Mouse (Mus musculus): ENCODE results near the gene Cbwd1. TPM values are rescaled to one million over a fixed set of nuclear protein-coding genes. Genes with fewer than 3 reads are reported as not detected.

The Cbwd1 gene
- total RNA-seq (2021) (10 to 100 TPM in 1 of 2 experiments, 1 to 10 TPM in 1; 8.0 to 10.9 TPM), polyA plus RNA-seq (2012; rRNA removed) (2.6 and 5.4 TPM in 2 replicates)
- long read RNA-seq, transcript Cbwd1-201 (15 exons, 1,929 nt), result major isoform, 5 of 10 reads
- long read RNA-seq, partial matches to known transcripts, result 2 of 10 reads
- long read RNA-seq, other reads (novel, unspliced or antisense), result 3 of 10 reads

GRCm38 (mm10) chr19:24961172-24961962 is at the start of gene Cbwd1:
Cbwd1 (minus strand) TSS chr19:24961610.
- intact Hi-C loops (cut with DNase I), result loop anchor here (2.0 to 5.0 kb wide), 3 partner anchors 37 to 373 kb away; partner anchors contain the start of gene Dock8
- H3K27me3 ChIP-seq (ENCODE audit: control insufficient read depth, insufficient read depth, low read length), result no peaks in the 10 kb centered on the region
- peak within 1 kb of the TSS; percentile 68 for H3K4me3 ChIP-seq
- H3K27ac ChIP-seq, result peak within 1 kb of the TSS; percentile 67
- TF ChIP-seq POLR2A (IDR thresholded peaks at IDR 0.05; ENCODE audit: insufficient read depth, low read depth, low read length), result peak; percentile 94
- peak; percentile 91 for TF ChIP-seq EP300 (IDR thresholded peaks at IDR 0.05; ENCODE audit: insufficient read depth, low read depth, low read length)
- TF ChIP-seq CTCF (IDR thresholded peaks at IDR 0.05), result peak; percentile 99
- H3K9ac ChIP-seq (ENCODE audit: low read depth, low read length), result peak within 1 kb of the TSS; percentile 40
- no peaks in the 10 kb centered on the region for H3K79me2 ChIP-seq (replicated peaks; ENCODE audit: control insufficient read depth, insufficient read depth, low read length)
- H3K36me3 ChIP-seq (ENCODE audit: control insufficient read depth, insufficient read depth, low read length), result 0 out of 2 replicates have a peak, but pooled peaks cover 2% of the 10 kb centered on the region
- DNase-seq, result peak; percentile 97
- under 1% methylated on average over 36 of the region's 36 CpGs for WGBS
- H3K4me1 ChIP-seq (ENCODE audit: control insufficient read depth, insufficient read depth, low read length), result no peaks in the 10 kb centered on the region

GRCm38 (mm10) chr19:25008509-25008908 is 47.1 kb upstream of the Cbwd1 start:
- TF ChIP-seq EP300 (IDR thresholded peaks at IDR 0.05; ENCODE audit: insufficient read depth, low read depth, low read length), result no peak
- TF ChIP-seq POLR2A (IDR thresholded peaks at IDR 0.05; ENCODE audit: insufficient read depth, low read depth, low read length), result no peak
- no peak for TF ChIP-seq CTCF (IDR thresholded peaks at IDR 0.05)
- Histone ChIP-seq H3K36me3 (ENCODE audit: control insufficient read depth, insufficient read depth, low read length) (no peaks in the 10 kb centered on the region), H3K27ac (no peak overlapping the region), H3K4me1 (ENCODE audit: control insufficient read depth, insufficient read depth, low read length) (no peaks in the 10 kb centered on the region; the same call in 1 of the 2 replicates), H3K27me3 (ENCODE audit: control insufficient read depth, insufficient read depth, low read length) (no peaks in the 10 kb centered on the region), H3K4me3 (no peak overlapping the region), H3K79me2 (replicated peaks; ENCODE audit: control insufficient read depth, insufficient read depth, low read length) (no peaks in the 10 kb centered on the region), H3K9ac (ENCODE audit: low read depth, low read length) (no peak overlapping the region)
- WGBS, result 91% methylated on average over 2 of the region's 2 CpGs
- no peak for DNase-seq
- intact Hi-C loops (cut with DNase I), result no loop called here

- TF ChIP-seq CTCF (IDR thresholded peaks at IDR 0.05), result no peak
- no peak for TF ChIP-seq EP300 (IDR thresholded peaks at IDR 0.05; ENCODE audit: insufficient read depth, low read depth, low read length)
- no peak for TF ChIP-seq POLR2A (IDR thresholded peaks at IDR 0.05; ENCODE audit: insufficient read depth, low read depth, low read length)
Observed at GRCm38 (mm10) chr19:25006686-25007085, 45.3 kb upstream of the Cbwd1 start.

GRCm38 (mm10) chr19:25003810-25004209 is 42.4 kb upstream of the Cbwd1 start:
- no peak for DNase-seq
- TF ChIP-seq EP300 (IDR thresholded peaks at IDR 0.05; ENCODE audit: insufficient read depth, low read depth, low read length) (no peak), CTCF (IDR thresholded peaks at IDR 0.05) (no peak), POLR2A (IDR thresholded peaks at IDR 0.05; ENCODE audit: insufficient read depth, low read depth, low read length) (no peak)
- intact Hi-C loops (cut with DNase I), result no loop called here
- no peaks in the 10 kb centered on the region for H3K36me3 ChIP-seq (ENCODE audit: control insufficient read depth, insufficient read depth, low read length)
- H3K4me3 ChIP-seq, result no peak overlapping the region
- H3K27ac ChIP-seq, result no peak overlapping the region
- H3K79me2 ChIP-seq (replicated peaks; ENCODE audit: control insufficient read depth, insufficient read depth, low read length), result no peaks in the 10 kb centered on the region
- no peaks in the 10 kb centered on the region for H3K27me3 ChIP-seq (ENCODE audit: control insufficient read depth, insufficient read depth, low read length)
- no peaks in the 10 kb centered on the region; the same call in 1 of the 2 replicates for H3K4me1 ChIP-seq (ENCODE audit: control insufficient read depth, insufficient read depth, low read length)
- WGBS, result 59% methylated on average over 4 of the region's 4 CpGs
- H3K9ac ChIP-seq (ENCODE audit: low read depth, low read length), result no peak overlapping the region

More at GRCm38 (mm10) chr19:25006686-25007085, 45.3 kb upstream of the Cbwd1 start:
- Histone ChIP-seq H3K27me3 (ENCODE audit: control insufficient read depth, insufficient read depth, low read length) (no peaks in the 10 kb centered on the region), H3K27ac (no peak overlapping the region), H3K79me2 (replicated peaks; ENCODE audit: control insufficient read depth, insufficient read depth, low read length) (no peaks in the 10 kb centered on the region), H3K9ac (ENCODE audit: low read depth, low read length) (no peak overlapping the region), H3K4me3 (no peak overlapping the region), H3K4me1 (ENCODE audit: control insufficient read depth, insufficient read depth, low read length) (no peaks in the 10 kb centered on the region; the same call in 1 of the 2 replicates), H3K36me3 (ENCODE audit: control insufficient read depth, insufficient read depth, low read length) (no peaks in the 10 kb centered on the region)
- intact Hi-C loops (cut with DNase I), result no loop called here
- WGBS, result 83% methylated on average over 1 of the region's 1 CpGs
- DNase-seq, result no peak

GRCm38 (mm10) chr19:25002828-25003227 is 41.4 kb upstream of the Cbwd1 start:
- Histone ChIP-seq H3K79me2 (replicated peaks; ENCODE audit: control insufficient read depth, insufficient read depth, low read length) (no peaks in the 10 kb centered on the region), H3K4me1 (ENCODE audit: control insufficient read depth, insufficient read depth, low read length) (no peaks in the 10 kb centered on the region; the same call in 1 of the 2 replicates), H3K9ac (ENCODE audit: low read depth, low read length) (no peak overlapping the region), H3K27me3 (ENCODE audit: control insufficient read depth, insufficient read depth, low read length) (no peaks in the 10 kb centered on the region), H3K27ac (no peak overlapping the region), H3K36me3 (ENCODE audit: control insufficient read depth, insufficient read depth, low read length) (no peaks in the 10 kb centered on the region), H3K4me3 (no peak overlapping the region)
- no peak for DNase-seq
- TF ChIP-seq POLR2A (IDR thresholded peaks at IDR 0.05; ENCODE audit: insufficient read depth, low read depth, low read length) (no peak), CTCF (IDR thresholded peaks at IDR 0.05) (no peak), EP300 (IDR thresholded peaks at IDR 0.05; ENCODE audit: insufficient read depth, low read depth, low read length) (no peak)
- intact Hi-C loops (cut with DNase I), result no loop called here
- WGBS, result 90% methylated on average over 3 of the region's 3 CpGs

GRCm38 (mm10) chr19:25002032-25002431 is 40.6 kb upstream of the Cbwd1 start:
- no peaks in the 10 kb centered on the region; the same call in 1 of the 2 replicates for H3K4me1 ChIP-seq (ENCODE audit: control insufficient read depth, insufficient read depth, low read length)
- no peak overlapping the region for H3K9ac ChIP-seq (ENCODE audit: low read depth, low read length)
- 88% methylated on average over 6 of the region's 6 CpGs for WGBS
- H3K4me3 ChIP-seq, result no peak overlapping the region
- no peaks in the 10 kb centered on the region for H3K27me3 ChIP-seq (ENCODE audit: control insufficient read depth, insufficient read depth, low read length)
- H3K79me2 ChIP-seq (replicated peaks; ENCODE audit: control insufficient read depth, insufficient read depth, low read length), result no peaks in the 10 kb centered on the region
- no peaks in the 10 kb centered on the region for H3K36me3 ChIP-seq (ENCODE audit: control insufficient read depth, insufficient read depth, low read length)
- intact Hi-C loops (cut with DNase I), result no loop called here
- TF ChIP-seq CTCF (IDR thresholded peaks at IDR 0.05), result no peak
- TF ChIP-seq EP300 (IDR thresholded peaks at IDR 0.05; ENCODE audit: insufficient read depth, low read depth, low read length), result no peak
- TF ChIP-seq POLR2A (IDR thresholded peaks at IDR 0.05; ENCODE audit: insufficient read depth, low read depth, low read length), result no peak
- no peak for DNase-seq
- H3K27ac ChIP-seq, result no peak overlapping the region

All from heart, adult 2 months (tissue).